Mouse (Mus musculus) neural tube, embryonic 11.5 days (tissue): ENCODE results near the gene Sephs1. TPM values are rescaled to one million over a fixed set of nuclear protein-coding genes. Genes with fewer than 3 reads are reported as not detected.

ENCODE experiments used
- ATAC-seq: fragments of 200-750 bp; cut with Nextera tagmentation; 2 replicates; pipeline ENCODE4 v1.8.0; 2017; ENCODE audit warnings: moderate number of reproducible peaks, mild to moderate bottlenecking, moderate TSS enrichment, moderate library complexity; ENCODE audit not compliant: insufficient read depth, low FRiP score, low TSS enrichment
- DNase-seq: peaks from one replicate; pipeline ENCODE4 v3.0.0-alpha.2; 2015; ENCODE audit warnings: low spot score
- H3K27ac ChIP-seq: fragments of 300-500 bp; sonication (generic); 2 replicates; pipeline ENCODE4 v1.5.1; 2014; ENCODE audit warnings: low read depth, mild to moderate bottlenecking, low read length
- H3K27me3 ChIP-seq: fragments of 300-500 bp; sonication (generic); 2 replicates; pipeline ENCODE4 v1.6.1; 2014; ENCODE audit warnings: mild to moderate bottlenecking, low read length, mixed read lengths; ENCODE audit not compliant: control insufficient read depth, insufficient read depth
- H3K36me3 ChIP-seq: fragments of 300-500 bp; sonication (generic); 2 replicates; pipeline ENCODE4 v1.6.1; 2014; ENCODE audit warnings: mild to moderate bottlenecking, low read length, moderate library complexity, mixed read lengths; ENCODE audit not compliant: control insufficient read depth, insufficient read depth
- H3K4me1 ChIP-seq: fragments of 300-500 bp; sonication (generic); 2 replicates; pipeline ENCODE4 v1.6.1; 2014; ENCODE audit warnings: low read length, mixed read lengths; ENCODE audit not compliant: control insufficient read depth, insufficient read depth
- H3K4me2 ChIP-seq: fragments of 300-500 bp; sonication (generic); 2 replicates; pipeline ENCODE4 v1.6.1; 2014; ENCODE audit warnings: low read depth, mild to moderate bottlenecking, moderate library complexity
- H3K4me3 ChIP-seq: fragments of 300-500 bp; sonication (generic); 2 replicates; pipeline ENCODE4 v1.5.1; 2014; ENCODE audit warnings: low read depth, low read length
- H3K9ac ChIP-seq: fragments of 300-500 bp; sonication (generic); 2 replicates; pipeline ENCODE4 v1.6.1; 2014; ENCODE audit warnings: mild to moderate bottlenecking, low read length
- H3K9me3 ChIP-seq: fragments of 300-500 bp; sonication (generic); 2 replicates; pipeline ENCODE4 v1.6.1; 2016; ENCODE audit warnings: low read length; ENCODE audit not compliant: control insufficient read depth
- WGBS: fragments of 180-500 bp; shearing (Covaris S2); extraction: QIAGEN DNeasy Blood & Tissue Kit; methylation state at CpG from one replicate; pipeline ENCODE4 v1.1.7; 2014; 5-methylcytosine and 5-hydroxymethylcytosine counted together
- polyA plus RNA-seq: library from polyadenylated mRNA; unstranded; fragments of >200 nt; fragmentation: Nextera tagmentation; extraction: Ambion mirVana; gene quantifications from 2 replicates; pipeline ENCODE4 v1.2.1, GENCODE M21; 2014

Gene Sephs1
- polyA plus RNA-seq, 1 experiment from 2014 or later = 126 TPM

GRCm38 (mm10) chr2:4895598-4895997 lies 14.2 kb downstream of the Sephs1 start:
- peaks cover 38% of the 10 kb centered on the region for H3K36me3 ChIP-seq
- 96% methylated on average over 2 of the region's 2 CpGs for WGBS

GRCm38 (mm10) chr2:4896970-4897369 lies 15.6 kb downstream of the Sephs1 start:
- no peak for ATAC-seq
- Histone ChIP-seq H3K9me3 (no peaks in the 10 kb centered on the region), H3K4me3 (no peak overlapping the region), H3K27ac (no peak overlapping the region), H3K4me2 (no peak overlapping the region), H3K9ac (no peak overlapping the region), H3K27me3 (no peaks in the 10 kb centered on the region), H3K4me1 (no peaks in the 10 kb centered on the region), H3K36me3 (peaks cover 33% of the 10 kb centered on the region)
- no peak for DNase-seq
- WGBS = 98% methylated on average over 4 of the region's 4 CpGs

More at GRCm38 (mm10) chr2:4895598-4895997, 14.2 kb downstream of the Sephs1 start:
- ATAC-seq = no peak
- Histone ChIP-seq H3K4me3 (no peak overlapping the region), H3K4me2 (no peak overlapping the region), H3K9ac (no peak overlapping the region), H3K27me3 (no peaks in the 10 kb centered on the region), H3K27ac (no peak overlapping the region), H3K4me1 (no peaks in the 10 kb centered on the region), H3K9me3 (no peaks in the 10 kb centered on the region)
- DNase-seq = no peak

- H3K4me2 ChIP-seq = no peak overlapping the region
- H3K27ac ChIP-seq = no peak overlapping the region
- H3K9me3 ChIP-seq = no peaks in the 10 kb centered on the region
- DNase-seq (no peak), ATAC-seq (no peak)
- H3K36me3 ChIP-seq = peaks cover 25% of the 10 kb centered on the region
- H3K9ac ChIP-seq = no peak overlapping the region
- H3K27me3 ChIP-seq = no peaks in the 10 kb centered on the region
- WGBS = 95% methylated on average over 6 of the region's 6 CpGs
- H3K4me1 ChIP-seq = no peaks in the 10 kb centered on the region
- H3K4me3 ChIP-seq = no peak overlapping the region
Observed at GRCm38 (mm10) chr2:4900624-4901023, 19.3 kb downstream of the Sephs1 start.

GRCm38 (mm10) chr2:4902346-4902745 lies 21.0 kb downstream of the Sephs1 start:
- Histone ChIP-seq H3K9ac (no peak overlapping the region), H3K9me3 (no peaks in the 10 kb centered on the region), H3K27ac (no peak overlapping the region), H3K27me3 (no peaks in the 10 kb centered on the region), H3K4me3 (no peak overlapping the region), H3K4me2 (no peak overlapping the region), H3K36me3 (peaks cover 27% of the 10 kb centered on the region), H3K4me1 (no peaks in the 10 kb centered on the region)
- no peak for DNase-seq
- 93% methylated on average over 5 of the region's 5 CpGs for WGBS
- ATAC-seq = no peak

- no peak for DNase-seq
- Histone ChIP-seq H3K4me1 (no peaks in the 10 kb centered on the region), H3K4me2 (no peak overlapping the region), H3K9me3 (no peaks in the 10 kb centered on the region), H3K9ac (no peak overlapping the region), H3K36me3 (peaks cover 15% of the 10 kb centered on the region), H3K27me3 (no peaks in the 10 kb centered on the region), H3K4me3 (no peak overlapping the region), H3K27ac (no peak overlapping the region)
- 95% methylated on average over 6 of the region's 6 CpGs for WGBS
- ATAC-seq = no peak
Observed at GRCm38 (mm10) chr2:4907120-4907519, 25.8 kb downstream of the Sephs1 start.

- DNase-seq (no peak), ATAC-seq (no peak)
- H3K36me3 ChIP-seq = peaks cover 13% of the 10 kb centered on the region
- H3K27ac ChIP-seq = no peak overlapping the region
- WGBS = 90% methylated on average over 7 of the region's 7 CpGs
- no peaks in the 10 kb centered on the region for H3K4me1 ChIP-seq
- H3K9me3 ChIP-seq = no peaks in the 10 kb centered on the region
- no peaks in the 10 kb centered on the region for H3K27me3 ChIP-seq
- no peak overlapping the region for H3K9ac ChIP-seq
- H3K4me2 ChIP-seq = no peak overlapping the region
- no peak overlapping the region for H3K4me3 ChIP-seq
Observed at GRCm38 (mm10) chr2:4907916-4908315, 26.6 kb downstream of the Sephs1 start.

GRCm38 (mm10) chr2:4908771-4909315 lies 27.5 kb downstream of the Sephs1 start:
- Histone ChIP-seq H3K27me3 (no peaks in the 10 kb centered on the region), H3K4me1 (no peaks in the 10 kb centered on the region), H3K4me3 (no peak overlapping the region), H3K9me3 (no peaks in the 10 kb centered on the region), H3K27ac (no peak overlapping the region), H3K9ac (no peak overlapping the region), H3K36me3 (peaks cover 13% of the 10 kb centered on the region), H3K4me2 (no peak overlapping the region)
- DNase-seq (no peak), ATAC-seq (no peak)
- 91% methylated on average over 3 of the region's 3 CpGs for WGBS

GRCm38 (mm10) chr2:4909909-4910308 lies 28.5 kb downstream of the Sephs1 start:
- Histone ChIP-seq H3K9me3 (no peaks in the 10 kb centered on the region), H3K27me3 (no peaks in the 10 kb centered on the region), H3K4me2 (no peak overlapping the region), H3K4me1 (no peaks in the 10 kb centered on the region), H3K36me3 (peaks cover 13% of the 10 kb centered on the region), H3K27ac (no peak overlapping the region), H3K9ac (no peak overlapping the region), H3K4me3 (no peak overlapping the region)
- ATAC-seq (no peak), DNase-seq (no peak)
- 79% methylated on average over 6 of the region's 6 CpGs for WGBS

- WGBS = 79% methylated on average over 4 of the region's 4 CpGs
- H3K27ac ChIP-seq = no peak overlapping the region
- no peak overlapping the region for H3K4me2 ChIP-seq
- no peaks in the 10 kb centered on the region for H3K27me3 ChIP-seq
- peaks cover 11% of the 10 kb centered on the region for H3K36me3 ChIP-seq
- no peak overlapping the region for H3K9ac ChIP-seq
- H3K4me1 ChIP-seq = no peaks in the 10 kb centered on the region
- DNase-seq (no peak), ATAC-seq (no peak)
- H3K4me3 ChIP-seq = no peak overlapping the region
- H3K9me3 ChIP-seq = no peaks in the 10 kb centered on the region
Observed at GRCm38 (mm10) chr2:4910521-4910920, 29.2 kb downstream of the Sephs1 start.
